Mouse (Mus musculus): ENCODE results near the gene Slc35d3.

DNA sequence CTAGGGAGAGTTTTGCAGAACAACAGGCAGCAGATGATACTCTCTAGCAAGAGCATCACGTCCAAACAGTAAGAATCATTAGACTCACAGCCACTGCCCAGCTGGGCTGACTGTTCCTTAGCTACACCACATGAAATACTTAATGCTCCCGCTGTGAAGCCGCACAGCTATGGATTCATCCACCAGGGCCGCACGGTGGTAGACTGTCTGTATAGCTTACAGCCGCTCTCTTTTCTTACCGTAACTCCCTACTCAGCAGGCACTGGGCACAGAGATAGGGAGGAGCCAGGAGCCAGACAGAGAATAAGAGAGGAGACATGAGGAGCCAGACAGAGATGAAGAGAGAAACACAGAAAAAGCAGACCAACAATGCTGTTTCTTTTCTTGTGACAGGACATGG lies 25.4 kb upstream of the Slc35d3 start:
- no peak for TF ChIP-seq POLR2A (IDR thresholded peaks at IDR 0.05; ENCODE audit: low read depth, low read length)
- TF ChIP-seq CTCF (conservative IDR thresholded peaks at IDR 0.05; ENCODE audit: insufficient read depth, insufficient read length, low read depth, low read length), result no peak
